Mouse (Mus musculus): ENCODE measurements around the gene Gch1.

DNA sequence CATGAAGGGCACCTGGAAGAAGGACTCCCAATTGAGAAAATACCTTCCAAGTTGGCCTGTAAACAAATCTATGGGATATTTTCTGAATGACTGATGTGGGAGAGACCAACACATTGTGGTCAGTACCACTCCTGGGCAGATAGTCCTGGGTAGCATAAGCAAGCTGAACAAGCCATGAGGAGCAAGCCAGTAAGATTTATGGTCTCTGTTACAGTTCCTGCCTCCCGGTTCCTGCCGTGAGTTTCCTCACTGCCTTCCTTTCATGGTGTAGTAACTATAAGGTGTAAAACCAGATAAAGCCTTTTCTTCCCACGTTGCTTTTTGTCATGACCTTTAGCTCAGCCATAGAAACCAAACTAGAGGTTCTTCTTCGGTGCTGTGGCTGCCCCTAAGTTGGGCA, 48.1 kb upstream of the Gch1 start:
- TF ChIP-seq CTCF (IDR thresholded peaks at IDR 0.05; ENCODE audit: borderline replicate concordance, extremely low read depth, insufficient read depth, insufficient read length) (no peak), POLR2A (IDR thresholded peaks at IDR 0.05; ENCODE audit: borderline replicate concordance, extremely low read depth, insufficient read depth, insufficient read length, poor library complexity, severe bottlenecking) (no peak)
